Mouse (Mus musculus) heart, embryonic 12.5 days (tissue): ENCODE results near the gene Entpd5. TPM values are rescaled to one million over a fixed set of nuclear protein-coding genes. Genes with fewer than 3 reads are reported as not detected.

Source experiments
- ATAC-seq: fragments of 200-750 bp; cut with Nextera tagmentation; 2 replicates; pipeline ENCODE4 v1.8.0; 2017; ENCODE audit warnings: moderate TSS enrichment, moderate library complexity; ENCODE audit not compliant: insufficient number of reproducible peaks, low FRiP score
- H3K27ac ChIP-seq: fragments of 300-500 bp; sonication (generic); 2 replicates; pipeline ENCODE4 v1.5.1; 2016; ENCODE audit warnings: mild to moderate bottlenecking, moderate library complexity; ENCODE audit not compliant: poor library complexity, severe bottlenecking
- H3K27me3 ChIP-seq: fragments of 300-500 bp; sonication (generic); replicated peaks from 2 replicates; pipeline ENCODE4 v1.6.1; 2016; ENCODE audit warnings: mild to moderate bottlenecking, moderate library complexity
- H3K36me3 ChIP-seq: fragments of 300-500 bp; sonication (generic); 2 replicates; pipeline ENCODE4 v1.6.1; 2016; ENCODE audit warnings: mild to moderate bottlenecking, moderate library complexity
- H3K4me1 ChIP-seq: fragments of 300-500 bp; sonication (generic); replicated peaks from 2 replicates; pipeline ENCODE4 v1.6.1; 2016; ENCODE audit warnings: mild to moderate bottlenecking
- H3K4me2 ChIP-seq: fragments of 300-500 bp; sonication (generic); 2 replicates; pipeline ENCODE4 v1.6.1; 2016; ENCODE audit warnings: mild to moderate bottlenecking, moderate library complexity
- H3K4me3 ChIP-seq: fragments of 300-500 bp; sonication (generic); 2 replicates; pipeline ENCODE4 v1.5.1; 2016; ENCODE audit warnings: mild to moderate bottlenecking
- H3K9ac ChIP-seq: fragments of 300-500 bp; sonication (generic); 2 replicates; pipeline ENCODE4 v1.6.1; 2016; ENCODE audit warnings: mild to moderate bottlenecking, moderate library complexity
- H3K9me3 ChIP-seq: fragments of 300-500 bp; sonication (generic); replicated peaks from 2 replicates; pipeline ENCODE4 v1.6.1; 2016; ENCODE audit warnings: mild to moderate bottlenecking, moderate library complexity
- WGBS: fragments of 180-500 bp; shearing (Covaris S2); methylation state at CpG from one replicate; pipeline ENCODE4 v1.1.7; 2016; 5-methylcytosine and 5-hydroxymethylcytosine counted together
- polyA plus RNA-seq: library from polyadenylated mRNA; unstranded; fragments of >200 nt; fragmentation: Nextera tagmentation; extraction: Ambion mirVana; gene quantifications from 2 replicates; pipeline ENCODE4 v1.2.1, GENCODE M21; 2016

The Entpd5 gene
- polyA plus RNA-seq, 1 experiment from 2014 or later, result 32.6 TPM

GRCm38 (mm10) chr12:84327111-84327512 is 81.7 kb downstream of the Entpd5 start:
- Histone ChIP-seq H3K36me3 (peaks cover 66% of the 10 kb centered on the region), H3K4me2 (no peak overlapping the region), H3K9me3 (no peaks in the 10 kb centered on the region), H3K27me3 (no peaks in the 10 kb centered on the region), H3K4me3 (no peak overlapping the region), H3K27ac (no peak overlapping the region; the same call in 1 of the 2 replicates), H3K4me1 (peaks cover 13% of the 10 kb centered on the region), H3K9ac (peak overlapping the region; percentile 47; the same call in 1 of the 2 replicates)
- peak; percentile 45; the same call in 1 of the 2 replicates for ATAC-seq
- 40% methylated on average over 4 of the region's 4 CpGs for WGBS

Other genes with a start within 250 kb of the Entpd5 start
- gene Elmsan1, start 190.1 kb downstream of the Entpd5 start, polyA plus RNA-seq, result 8.7 and 10.6 TPM in 2 replicates
- gene Ptgr2, start 123.8 kb downstream of the Entpd5 start, polyA plus RNA-seq, result 75.8 and 77.5 TPM in 2 replicates
- gene Zfp410, start 92.2 kb downstream of the Entpd5 start, polyA plus RNA-seq, result 53.1 and 59.9 TPM in 2 replicates
- 59.2 and 61.6 TPM in 2 replicates for gene Coq6, start 47.4 kb downstream of the Entpd5 start, polyA plus RNA-seq
- 5.0 and 5.2 TPM in 2 replicates for gene Fam161b, start 47.2 kb downstream of the Entpd5 start, polyA plus RNA-seq
- gene Bbof1, start within 50 bp of the Entpd5 start, polyA plus RNA-seq, result 1.4 and 1.5 TPM in 2 replicates
- 21.3 and 24.4 TPM in 2 replicates for gene Rnf113a2, start 8.2 kb upstream of the Entpd5 start, polyA plus RNA-seq
- gene Aldh6a1, start 42.0 kb upstream of the Entpd5 start, polyA plus RNA-seq, result 43.6 and 43.9 TPM in 2 replicates
- 15.4 and 15.8 TPM in 2 replicates for gene Lin52, start 42.4 kb upstream of the Entpd5 start, polyA plus RNA-seq
- not detected in 2 replicates for gene Vsx2, start 160.7 kb upstream of the Entpd5 start, polyA plus RNA-seq
- 10.3 and 10.4 TPM in 2 replicates for gene Abcd4, start 208.4 kb upstream of the Entpd5 start, polyA plus RNA-seq
- not detected in 2 replicates for gene Vrtn, start 232.0 kb upstream of the Entpd5 start, polyA plus RNA-seq